18 mouse cellular contexts compared by ENCODE assay signal in the genomic region with DNA sequence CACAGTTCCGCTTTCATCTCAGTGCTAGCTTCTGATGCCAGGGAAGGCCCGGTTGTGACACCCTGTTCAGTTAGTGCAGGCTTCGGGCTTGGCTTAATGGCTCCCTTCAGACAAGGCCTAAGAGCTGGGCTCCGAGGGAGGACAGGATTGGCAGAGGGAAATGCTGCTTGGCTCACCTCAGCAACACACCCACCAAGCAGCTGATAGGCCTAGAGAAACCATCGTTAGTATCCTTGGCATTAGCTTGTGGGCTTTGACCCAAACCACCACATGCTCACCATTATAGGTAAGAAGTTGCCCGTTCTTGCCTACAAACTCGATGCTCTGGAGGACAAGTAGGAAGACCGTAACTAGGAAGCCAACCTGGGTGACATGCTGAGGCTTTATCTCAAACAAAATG. TPM values are rescaled to one million over a fixed set of nuclear protein-coding genes. Genes with fewer than 3 reads are reported as not detected.
DNase-seq lines count a peak whose midpoint lies in the region; ATAC-seq and TF ChIP-seq lines count a peak whose summit lies in the region.
"Had no signal": no experiment of that assay in that cellular context is flagged by ENCODE, and none has a peak within 500 bp of the region (broad histone marks: within the 10 kb centered on the region; RNA-seq: fewer than 3 reads in every experiment).

No protein-coding gene starts in this region.

- H3K4me2 ChIP-seq in liver, embryonic 16.5 days (ENCODE audit: low read depth, low read length), result peak overlapping the region; percentile 65
- H3K4me2 ChIP-seq in kidney, embryonic 16.5 days (replicated peaks; ENCODE audit: low read depth, low read length), result no peak overlapping the region
- H3K4me2 ChIP-seq in intestine, embryonic 16.5 days (ENCODE audit: low read depth, low read length), result no peak overlapping the region
- H3K4me2 ChIP-seq: embryonic facial prominence, embryonic 13.5 days; forebrain, embryonic 13.5 days; hindbrain, embryonic 13.5 days had no signal

- 0 out of 2 replicates have a peak, but pooled peaks have one; percentile 13 for ATAC-seq in erythroid progenitor cell, adult 5-6 weeks (replicated peaks; ENCODE audit: low FRiP score, poor library complexity, severe bottlenecking)
- no peak for ATAC-seq in liver, embryonic 16.5 days (ENCODE audit: low read depth)
- ATAC-seq in kidney, embryonic 16.5 days (ENCODE audit: low FRiP score, low TSS enrichment), result no peak
- ATAC-seq in intestine, embryonic 16.5 days, result no peak
- ATAC-seq: forebrain, embryonic 13.5 days; intestine, postnatal 0 days had no signal

- no peak for DNase-seq in gastrocnemius, adult 2 months
- DNase-seq in gastrocnemius, postnatal 4 days (ENCODE audit: low spot score in 2 of 2), result no peak
- peak; percentile 86 for DNase-seq in brain, adult 2 months (ENCODE audit: low read depth, low spot score)
- DNase-seq: adrenal gland, postnatal 14 days; heart, adult 18-20 months; heart, postnatal 10 days; kidney, postnatal 25 days; midbrain, embryonic 14.5 days; thymus, postnatal 36 days had no signal

- 54% methylated on average over 8 of the region's 8 CpGs for WGBS in liver, embryonic 16.5 days (ENCODE audit: insufficient replicate concordance)
- 83% methylated on average over 8 of the region's 8 CpGs for WGBS in kidney, embryonic 16.5 days
- 78% methylated on average over 8 of the region's 8 CpGs for WGBS in intestine, embryonic 16.5 days

- peak overlapping the region; percentile 65 for H3K9ac ChIP-seq in liver, embryonic 16.5 days (ENCODE audit: low read depth, low read length)
- H3K9ac ChIP-seq in kidney, embryonic 16.5 days (replicated peaks; ENCODE audit: low read length), result no peak overlapping the region
- no peak overlapping the region for H3K9ac ChIP-seq in intestine, embryonic 16.5 days (ENCODE audit: low read depth, low read length)
- H3K9ac ChIP-seq: embryonic facial prominence, embryonic 13.5 days; forebrain, embryonic 13.5 days; hindbrain, embryonic 13.5 days had no signal

- H3K36me3 ChIP-seq in liver, embryonic 16.5 days (ENCODE audit: control insufficient read depth, insufficient read depth), result peaks cover 2% of the 10 kb centered on the region
- no peaks in the 10 kb centered on the region for H3K36me3 ChIP-seq in kidney, embryonic 16.5 days (ENCODE audit: insufficient read depth, low read length)
- H3K36me3 ChIP-seq in intestine, embryonic 16.5 days (ENCODE audit: control insufficient read depth, insufficient read depth, low read length), result no peaks in the 10 kb centered on the region
- H3K36me3 ChIP-seq: embryonic facial prominence, embryonic 13.5 days; hindbrain, embryonic 13.5 days had no signal

- H3K4me1 ChIP-seq in liver, embryonic 16.5 days (ENCODE audit: control insufficient read depth, low read depth, low read length), result peaks cover 85% of the 10 kb centered on the region
- no peaks in the 10 kb centered on the region for H3K4me1 ChIP-seq in kidney, embryonic 16.5 days (ENCODE audit: insufficient read depth, low read length)
- H3K4me1 ChIP-seq in intestine, embryonic 16.5 days (ENCODE audit: control insufficient read depth, insufficient read depth, low read length), result peaks cover 3% of the 10 kb centered on the region; the same call in 1 of the 2 replicates

- peak overlapping the region; percentile 20; the same call in 1 of the 2 replicates for H3K27ac ChIP-seq in gastrocnemius, adult 2 months
- peak overlapping the region; percentile 99 for H3K27ac ChIP-seq in liver, embryonic 16.5 days (ENCODE audit: low read length)
- no peak overlapping the region for H3K27ac ChIP-seq in kidney, embryonic 16.5 days (ENCODE audit: low read length)
- H3K27ac ChIP-seq in intestine, embryonic 16.5 days (ENCODE audit: low read length), result no peak overlapping the region
- H3K27ac ChIP-seq: embryonic facial prominence, embryonic 13.5 days; forebrain, embryonic 13.5 days; hindbrain, embryonic 13.5 days; macrophage had no signal

- TF ChIP-seq CTCF in gastrocnemius, adult 2 months (IDR thresholded peaks at IDR 0.05), result no peak

- intact Hi-C loops in gastrocnemius, adult 2 months (cut with DNase I), result no loop called here

- H3K9me3 ChIP-seq in liver, embryonic 16.5 days (replicated peaks; ENCODE audit: control insufficient read depth, low read length), result no peaks in the 10 kb centered on the region
- no peaks in the 10 kb centered on the region for H3K9me3 ChIP-seq in kidney, embryonic 16.5 days (ENCODE audit: low read length)
- no peaks in the 10 kb centered on the region for H3K9me3 ChIP-seq in intestine, embryonic 16.5 days (ENCODE audit: control insufficient read depth, low read length)
- H3K9me3 ChIP-seq: embryonic facial prominence, embryonic 13.5 days; forebrain, embryonic 13.5 days; hindbrain, embryonic 13.5 days had no signal

- H3K4me3 ChIP-seq in gastrocnemius, adult 2 months, result no peak overlapping the region
- H3K4me3 ChIP-seq in liver, embryonic 16.5 days (ENCODE audit: low read depth, low read length), result peak overlapping the region; percentile 7; the same call in 1 of the 2 replicates
- no peak overlapping the region for H3K4me3 ChIP-seq in kidney, embryonic 16.5 days (ENCODE audit: low read length)
- no peak overlapping the region for H3K4me3 ChIP-seq in intestine, embryonic 16.5 days (ENCODE audit: low read length)
- H3K4me3 ChIP-seq: embryonic facial prominence, embryonic 13.5 days; forebrain, embryonic 13.5 days; hindbrain, embryonic 13.5 days had no signal

- H3K27me3 ChIP-seq in liver, embryonic 16.5 days (ENCODE audit: control insufficient read depth, insufficient read depth, low read depth, low read length), result no peaks in the 10 kb centered on the region
- H3K27me3 ChIP-seq in kidney, embryonic 16.5 days (ENCODE audit: insufficient read depth, low read length), result no peaks in the 10 kb centered on the region
- H3K27me3 ChIP-seq in intestine, embryonic 16.5 days (replicated peaks; ENCODE audit: control insufficient read depth, insufficient read depth, low read length), result no peaks in the 10 kb centered on the region; the same call in 1 of the 2 replicates
- H3K27me3 ChIP-seq: embryonic facial prominence, embryonic 13.5 days; forebrain, embryonic 13.5 days; hindbrain, embryonic 13.5 days had no signal

RNA-seq across cellular contexts. Expression of a gene that starts 38.3 kb away (rescaled TPM):
- 100 to 1,000 TPM; 141 to 172 TPM for total RNA-seq in gastrocnemius, adult 2 months (2021)
- 10 to 100 TPM; 92.3 to 97.7 TPM for total RNA-seq in gastrocnemius, postnatal 4 days (2021)
- total RNA-seq in erythroid progenitor cell, adult 5-6 weeks (2015; ENCODE audit: low replicate concordance), result 651 and 669 TPM in 2 replicates
- total RNA-seq in erythroid progenitor cell, adult 5-6 weeks (2017; ENCODE audit: low replicate concordance), result 1,485 and 1,588 TPM in 2 replicates
- polyA plus RNA-seq in liver, embryonic 16.5 days (2015; fragmentation: Nextera tagmentation; extraction: Ambion mirVana), result 66.5 and 77.6 TPM in 2 replicates
- polyA plus RNA-seq in kidney, embryonic 16.5 days (2015; fragmentation: Nextera tagmentation; extraction: Ambion mirVana), result 1.00 and 1.2 TPM in 2 replicates
- polyA plus RNA-seq in intestine, embryonic 16.5 days (2015; fragmentation: Nextera tagmentation; extraction: Ambion mirVana), result 0.98 and 1.2 TPM in 2 replicates

Comparison
In these comparisons a context has a peak if more than half of its experiments do, and no peak if none do; other contexts are left out.
1. H3K27ac ChIP-seq: peak in gastrocnemius, adult 2 months (single experiment) and liver, embryonic 16.5 days (single experiment); none in kidney, embryonic 16.5 days (single experiment) and intestine, embryonic 16.5 days (single experiment).